Mouse (Mus musculus): ENCODE results near the gene Nbea. TPM values are rescaled to one million over a fixed set of nuclear protein-coding genes. Genes with fewer than 3 reads are reported as not detected.

Gene Nbea
- polyA plus RNA-seq, 1 experiment: 7.7 TPM

GRCm38 (mm10) chr3:55814993-55815625 lies 368.4 kb downstream of the Nbea start:
- DNase-seq: no peak
- Histone ChIP-seq H3K4me3 (ENCODE audit: insufficient read depth, low read depth, low read length) (no peak overlapping the region), H3K36me3 (ENCODE audit: control insufficient read depth, insufficient read depth, low read length) (no peaks in the 10 kb centered on the region), H3K4me1 (ENCODE audit: control insufficient read depth, insufficient read depth, low read length) (no peaks in the 10 kb centered on the region), H3K27me3 (replicated peaks; ENCODE audit: control insufficient read depth, insufficient read depth, low read length) (no peaks in the 10 kb centered on the region), H3K27ac (ENCODE audit: insufficient read depth, low read depth, low read length) (no peak overlapping the region)
- 59% methylated on average over 5 of the region's 5 CpGs for WGBS
- TF ChIP-seq CTCF (conservative IDR thresholded peaks at IDR 0.05; ENCODE audit: insufficient read depth, insufficient read length, low read depth, low read length) (no peak), POLR2A (IDR thresholded peaks at IDR 0.05; ENCODE audit: low read depth, low read length) (no peak)

- Histone ChIP-seq H3K36me3 (ENCODE audit: control insufficient read depth, insufficient read depth, low read length) (no peaks in the 10 kb centered on the region), H3K4me3 (ENCODE audit: insufficient read depth, low read depth, low read length) (no peak overlapping the region), H3K27ac (ENCODE audit: insufficient read depth, low read depth, low read length) (no peak overlapping the region), H3K27me3 (replicated peaks; ENCODE audit: control insufficient read depth, insufficient read depth, low read length) (no peaks in the 10 kb centered on the region), H3K4me1 (ENCODE audit: control insufficient read depth, insufficient read depth, low read length) (no peaks in the 10 kb centered on the region)
- TF ChIP-seq POLR2A (IDR thresholded peaks at IDR 0.05; ENCODE audit: low read depth, low read length) (no peak), CTCF (conservative IDR thresholded peaks at IDR 0.05; ENCODE audit: insufficient read depth, insufficient read length, low read depth, low read length) (no peak)
- 75% methylated on average over 2 of the region's 2 CpGs for WGBS
- DNase-seq: no peak
Measured at GRCm38 (mm10) chr3:55794768-55795167, 388.7 kb downstream of the Nbea start.

DNA sequence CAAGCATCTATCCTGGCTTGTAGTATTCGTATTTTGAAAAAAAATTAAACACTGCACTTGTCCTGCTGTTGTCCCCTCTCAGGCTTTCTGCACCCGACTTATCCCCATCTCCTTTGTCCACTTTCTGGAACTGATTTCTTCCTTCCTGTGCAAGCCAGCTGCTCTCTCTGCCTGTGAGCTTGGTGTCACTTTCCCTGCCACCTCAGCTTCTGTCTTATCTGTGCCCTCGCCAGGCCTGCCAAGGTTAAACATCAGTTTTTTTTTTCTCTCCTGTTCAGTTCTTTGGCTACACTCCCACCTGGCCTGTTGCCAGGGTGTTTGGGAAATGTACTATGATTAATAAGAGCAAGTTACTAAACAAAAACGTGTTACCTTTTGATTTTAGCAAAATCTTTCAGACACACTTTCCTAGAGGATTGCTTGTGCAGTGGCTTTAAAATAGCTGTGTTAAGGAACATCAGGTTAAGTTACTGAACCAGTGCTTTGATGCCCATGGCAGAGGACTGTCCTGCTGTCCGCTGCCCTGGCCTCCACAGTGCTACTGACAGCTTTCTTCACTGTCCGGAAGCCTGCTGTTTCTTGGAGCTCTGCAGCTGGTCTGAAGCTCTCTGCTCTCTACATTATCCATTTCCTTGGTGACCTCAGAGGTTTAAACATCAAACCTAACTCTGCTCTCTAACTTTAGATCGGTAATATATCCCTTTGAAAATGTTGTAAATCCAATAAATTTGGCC lies 389.5 kb downstream of the Nbea start:
- TF ChIP-seq CTCF (conservative IDR thresholded peaks at IDR 0.05; ENCODE audit: insufficient read depth, insufficient read length, low read depth, low read length) (no peak), POLR2A (IDR thresholded peaks at IDR 0.05; ENCODE audit: low read depth, low read length) (no peak)
- H3K27me3 ChIP-seq (replicated peaks; ENCODE audit: control insufficient read depth, insufficient read depth, low read length): no peaks in the 10 kb centered on the region
- H3K27ac ChIP-seq (ENCODE audit: insufficient read depth, low read depth, low read length): no peak overlapping the region
- no peaks in the 10 kb centered on the region for H3K36me3 ChIP-seq (ENCODE audit: control insufficient read depth, insufficient read depth, low read length)
- no peaks in the 10 kb centered on the region for H3K4me1 ChIP-seq (ENCODE audit: control insufficient read depth, insufficient read depth, low read length)
- no peak overlapping the region for H3K4me3 ChIP-seq (ENCODE audit: insufficient read depth, low read depth, low read length)
- peak; percentile 67 for DNase-seq
- WGBS: 46% methylated on average over 7 of the region's 7 CpGs

DNA sequence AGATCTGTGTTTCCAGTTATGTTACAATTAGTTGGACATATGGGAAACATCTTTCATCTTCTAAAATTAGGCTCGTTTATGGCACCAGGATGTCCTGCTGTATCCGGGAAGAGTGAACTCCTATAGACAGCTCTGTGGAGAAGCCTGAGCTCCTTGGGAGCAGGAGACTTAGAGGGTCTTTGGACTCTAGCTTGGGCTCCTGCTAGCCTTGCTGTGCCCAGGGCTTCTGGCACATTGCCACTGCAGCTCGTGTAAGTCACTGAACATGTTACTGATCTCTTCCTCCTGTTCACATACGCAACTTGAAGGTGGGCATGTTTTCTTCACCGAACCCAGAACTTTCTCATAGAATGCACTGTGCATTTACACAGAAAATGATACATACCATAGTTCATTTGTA lies 391.2 kb downstream of the Nbea start:
- Histone ChIP-seq H3K27me3 (replicated peaks; ENCODE audit: control insufficient read depth, insufficient read depth, low read length) (no peaks in the 10 kb centered on the region; the same call in 1 of the 2 replicates), H3K27ac (ENCODE audit: insufficient read depth, low read depth, low read length) (no peak overlapping the region), H3K36me3 (ENCODE audit: control insufficient read depth, insufficient read depth, low read length) (no peaks in the 10 kb centered on the region), H3K4me3 (ENCODE audit: insufficient read depth, low read depth, low read length) (no peak overlapping the region), H3K4me1 (ENCODE audit: control insufficient read depth, insufficient read depth, low read length) (no peaks in the 10 kb centered on the region)
- WGBS: 75% methylated on average over 5 of the region's 5 CpGs
- DNase-seq: no peak
- no peak for TF ChIP-seq POLR2A (IDR thresholded peaks at IDR 0.05; ENCODE audit: low read depth, low read length)

DNA sequence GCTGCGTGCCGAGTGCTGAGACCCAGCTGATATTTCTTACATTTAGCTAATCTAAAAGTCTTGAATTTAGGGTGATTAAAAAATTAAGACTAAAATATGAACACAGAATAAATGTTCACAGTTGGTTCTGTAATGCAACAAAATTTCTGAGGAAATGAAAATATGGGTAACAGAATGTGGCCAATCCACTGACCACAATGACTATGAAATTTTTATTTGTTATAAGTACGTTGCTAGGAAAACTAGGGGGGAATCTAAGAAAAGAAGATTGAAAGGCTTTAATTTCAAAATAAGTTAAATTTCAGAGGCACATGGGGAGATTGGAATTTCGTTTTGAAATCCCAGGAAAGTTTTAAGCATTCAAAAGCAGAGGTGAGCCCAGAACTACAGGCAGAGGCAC lies 392.9 kb downstream of the Nbea start:
- H3K27me3 ChIP-seq (replicated peaks; ENCODE audit: control insufficient read depth, insufficient read depth, low read length): no peaks in the 10 kb centered on the region; the same call in 1 of the 2 replicates
- DNase-seq: no peak
- H3K27ac ChIP-seq (ENCODE audit: insufficient read depth, low read depth, low read length): no peak overlapping the region
- H3K4me3 ChIP-seq (ENCODE audit: insufficient read depth, low read depth, low read length): no peak overlapping the region
- 91% methylated on average over 4 of the region's 4 CpGs for WGBS
- TF ChIP-seq POLR2A (IDR thresholded peaks at IDR 0.05; ENCODE audit: low read depth, low read length): no peak
- TF ChIP-seq CTCF (conservative IDR thresholded peaks at IDR 0.05; ENCODE audit: insufficient read depth, insufficient read length, low read depth, low read length): no peak
- no peaks in the 10 kb centered on the region for H3K4me1 ChIP-seq (ENCODE audit: control insufficient read depth, insufficient read depth, low read length)
- no peaks in the 10 kb centered on the region for H3K36me3 ChIP-seq (ENCODE audit: control insufficient read depth, insufficient read depth, low read length)

DNA sequence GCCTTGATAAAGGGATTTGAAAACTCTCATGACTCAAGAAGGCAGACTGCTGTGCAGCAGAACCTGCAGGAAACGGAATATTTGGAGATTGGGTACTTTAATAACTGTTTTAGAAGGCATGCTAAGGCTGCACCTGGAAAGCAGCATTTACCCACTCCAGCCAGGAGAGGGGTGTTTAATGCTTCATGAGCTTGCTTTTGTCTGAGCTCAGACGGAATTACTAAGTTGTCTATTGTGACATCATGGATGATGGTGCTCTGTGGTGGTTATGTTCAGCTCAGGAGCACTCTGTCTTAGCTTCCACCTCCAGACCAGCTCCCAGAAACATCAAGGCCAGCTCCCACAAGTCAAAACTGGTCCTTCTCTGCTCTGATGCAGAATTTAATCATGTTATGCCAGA lies 393.6 kb downstream of the Nbea start:
- Histone ChIP-seq H3K27ac (ENCODE audit: insufficient read depth, low read depth, low read length) (no peak overlapping the region), H3K27me3 (replicated peaks; ENCODE audit: control insufficient read depth, insufficient read depth, low read length) (no peaks in the 10 kb centered on the region; the same call in 1 of the 2 replicates), H3K4me1 (ENCODE audit: control insufficient read depth, insufficient read depth, low read length) (no peaks in the 10 kb centered on the region), H3K36me3 (ENCODE audit: control insufficient read depth, insufficient read depth, low read length) (no peaks in the 10 kb centered on the region), H3K4me3 (ENCODE audit: insufficient read depth, low read depth, low read length) (no peak overlapping the region)
- TF ChIP-seq CTCF (conservative IDR thresholded peaks at IDR 0.05; ENCODE audit: insufficient read depth, insufficient read length, low read depth, low read length): no peak
- TF ChIP-seq POLR2A (IDR thresholded peaks at IDR 0.05; ENCODE audit: low read depth, low read length): no peak
- DNase-seq: no peak
- 83% methylated on average over 2 of the region's 2 CpGs for WGBS

DNA sequence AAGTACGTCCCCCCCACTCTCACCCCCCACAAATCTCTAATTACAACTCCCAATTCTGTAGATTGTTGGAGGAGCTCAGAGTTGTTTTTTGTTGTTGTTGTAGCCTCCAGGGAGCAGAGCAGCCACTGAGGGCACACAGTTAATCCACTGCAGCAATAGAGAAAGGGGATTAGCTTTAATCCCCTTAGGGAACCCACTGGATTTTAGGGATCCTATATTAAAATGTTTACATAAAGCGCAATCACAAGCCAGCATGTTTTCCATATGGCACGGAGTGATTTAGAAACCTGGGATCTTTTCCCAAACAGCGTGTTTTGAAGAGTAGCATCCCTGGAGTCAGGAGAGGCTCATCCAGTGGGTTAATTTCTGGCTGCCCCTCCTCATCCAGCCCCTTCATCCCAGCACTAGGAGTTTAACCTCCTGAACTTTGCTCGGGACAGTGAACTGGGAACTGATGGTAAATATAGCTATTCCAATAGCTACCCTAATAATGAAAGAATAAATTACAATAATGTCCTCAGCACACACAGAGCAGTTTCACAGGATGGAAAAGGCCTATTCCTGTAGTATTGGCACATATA lies 394.8 kb downstream of the Nbea start:
- no peaks in the 10 kb centered on the region for H3K36me3 ChIP-seq (ENCODE audit: control insufficient read depth, insufficient read depth, low read length)
- no peaks in the 10 kb centered on the region for H3K4me1 ChIP-seq (ENCODE audit: control insufficient read depth, insufficient read depth, low read length)
- WGBS: 79% methylated on average over 5 of the region's 5 CpGs
- no peaks in the 10 kb centered on the region; the same call in 1 of the 2 replicates for H3K27me3 ChIP-seq (replicated peaks; ENCODE audit: control insufficient read depth, insufficient read depth, low read length)
- no peak overlapping the region for H3K27ac ChIP-seq (ENCODE audit: insufficient read depth, low read depth, low read length)
- TF ChIP-seq POLR2A (IDR thresholded peaks at IDR 0.05; ENCODE audit: low read depth, low read length) (no peak), CTCF (conservative IDR thresholded peaks at IDR 0.05; ENCODE audit: insufficient read depth, insufficient read length, low read depth, low read length) (no peak)
- DNase-seq: no peak
- no peak overlapping the region for H3K4me3 ChIP-seq (ENCODE audit: insufficient read depth, low read depth, low read length)
